Mouse (Mus musculus) myocyte (in vitro differentiated cells): ENCODE measurements around the gene Hs1bp3.

Experiments
- E2F4 ChIP-seq: IDR thresholded peaks from one replicate; pipeline ENCODE4 v1.6.1; 2011; ENCODE audit warnings: mild to moderate bottlenecking, control low read depth, moderate library complexity; ENCODE audit not compliant: insufficient read depth
- MAX ChIP-seq: IDR thresholded peaks from one replicate; pipeline ENCODE4 v1.6.1; 2011; ENCODE audit warnings: low read depth, mild to moderate bottlenecking, control low read depth
- POLR2A ChIP-seq: IDR thresholded peaks from one replicate; pipeline ENCODE4 v1.6.1; 2011; ENCODE audit warnings: low read depth, mild to moderate bottlenecking, control low read depth, moderate library complexity; ENCODE audit not compliant: insufficient read length
- REST ChIP-seq: IDR thresholded peaks from one replicate; pipeline ENCODE4 v1.6.1; 2011; ENCODE audit warnings: mild to moderate bottlenecking, control low read depth, moderate library complexity; ENCODE audit not compliant: insufficient read depth, insufficient read length
- TCF12 ChIP-seq: IDR thresholded peaks from one replicate; pipeline ENCODE4 v1.6.1; 2011; ENCODE audit warnings: mild to moderate bottlenecking, control low read depth; ENCODE audit not compliant: poor library complexity, insufficient read depth, severe bottlenecking
- USF1 ChIP-seq: IDR thresholded peaks from one replicate; pipeline ENCODE4 v1.6.1; 2011; ENCODE audit warnings: low read depth, mild to moderate bottlenecking, control low read depth, moderate library complexity

- TF ChIP-seq USF1 (no peak), REST (no peak), TCF12 (no peak), MAX (no peak), POLR2A (no peak), E2F4 (no peak)
These were observed 53.5 kb downstream of the Hs1bp3 start for GRCm38 (mm10) chr12:8366688-8367087.
